Mouse (Mus musculus) kidney, postnatal 0 days (tissue): Measurements from ENCODE around the gene Mogat2. TPM values are rescaled to one million over a fixed set of nuclear protein-coding genes. Genes with fewer than 3 reads are reported as not detected.

Experiments
- ATAC-seq: fragments of 200-750 bp; cut with Nextera tagmentation; replicated peaks from 2 replicates; pipeline ENCODE4 v1.8.0; 2017; ENCODE audit warnings: low read depth, moderate number of reproducible peaks, moderate TSS enrichment, moderate library complexity; ENCODE audit not compliant: low FRiP score
- DNase-seq: peaks from one replicate; pipeline ENCODE4 v3.0.0-alpha.2; 2016; ENCODE audit warnings: low spot score
- H3K27ac ChIP-seq: fragments of 300-500 bp; sonication (generic); 2 replicates; pipeline ENCODE4 v1.5.1; 2014; ENCODE audit warnings: mild to moderate bottlenecking
- H3K27me3 ChIP-seq: fragments of 300-500 bp; sonication (generic); 2 replicates; pipeline ENCODE4 v1.6.1; 2014; ENCODE audit warnings: low read length, mixed read lengths; ENCODE audit not compliant: insufficient read depth
- H3K36me3 ChIP-seq: fragments of 300-500 bp; sonication (generic); 2 replicates; pipeline ENCODE4 v1.6.1; 2014; ENCODE audit warnings: low read length, mixed read lengths; ENCODE audit not compliant: insufficient read depth
- H3K4me1 ChIP-seq: fragments of 300-500 bp; sonication (generic); replicated peaks from 2 replicates; pipeline ENCODE4 v1.6.1; 2014; ENCODE audit warnings: antibody characterized with exemption, low read length, mixed read lengths; ENCODE audit not compliant: insufficient read depth
- H3K4me2 ChIP-seq: fragments of 300-500 bp; sonication (generic); 2 replicates; pipeline ENCODE4 v1.6.1; 2014; ENCODE audit warnings: mild to moderate bottlenecking, low read length, moderate library complexity, mixed read lengths
- H3K4me3 ChIP-seq: fragments of 300-500 bp; sonication (generic); replicated peaks from 2 replicates; pipeline ENCODE4 v1.5.1; 2014; ENCODE audit warnings: low read depth, low read length
- H3K9ac ChIP-seq: fragments of 300-500 bp; sonication (generic); 2 replicates; pipeline ENCODE4 v1.6.1; 2014; ENCODE audit warnings: low read depth, low read length
- H3K9me3 ChIP-seq: fragments of 300-500 bp; sonication (generic); replicated peaks from 2 replicates; pipeline ENCODE4 v1.6.1; 2016; ENCODE audit warnings: low read length, inconsistent platforms, mixed read lengths
- CTCF ChIP-seq: IDR thresholded peaks from 2 replicates; pipeline ENCODE4 v1.5.1; 2016; ENCODE audit warnings: antibody characterized with exemption, low read depth, mild to moderate bottlenecking, moderate library complexity
- WGBS: fragments of 180-500 bp; shearing (Covaris S2); extraction: QIAGEN DNeasy Blood & Tissue Kit; methylation state at CpG from one replicate; pipeline ENCODE4 v1.1.7; 2014; 5-methylcytosine and 5-hydroxymethylcytosine counted together
- polyA plus RNA-seq: library from polyadenylated mRNA; unstranded; fragments of >200 nt; fragmentation: Nextera tagmentation; extraction: Ambion mirVana; gene quantifications from 2 replicates; pipeline ENCODE4 v1.2.1, GENCODE M21; 2015

Gene Mogat2
- polyA plus RNA-seq: 18.3 and 21.8 TPM in 2 replicates

- TF ChIP-seq CTCF: no peak
- WGBS: 2% methylated on average over 13 of the region's 13 CpGs
- H3K4me3 ChIP-seq: peak within 1 kb of the TSS; percentile 11; the same call in 1 of the 2 replicates
- H3K36me3 ChIP-seq: no peaks in the 10 kb centered on the region
- peak within 1 kb of the TSS; percentile 50 for H3K4me2 ChIP-seq
- peak; percentile 50 for DNase-seq
- H3K9me3 ChIP-seq: no peaks in the 10 kb centered on the region
- no peak within 1 kb of the TSS for H3K27ac ChIP-seq
- H3K4me1 ChIP-seq: peaks cover 6% of the 10 kb centered on the region
- peak; percentile 92 for ATAC-seq
- no peaks in the 10 kb centered on the region for H3K27me3 ChIP-seq
- H3K9ac ChIP-seq: peak within 1 kb of the TSS; percentile 32; the same call in 1 of the 2 replicates
These were observed at the start of gene Mogat2 for GRCm38 (mm10) chr7:99238417-99238816. Mogat2 (minus strand) TSS chr7:99238619.

GRCm38 (mm10) chr7:99287287-99287686 is 48.9 kb upstream of the Mogat2 start:
- no peaks in the 10 kb centered on the region for H3K27me3 ChIP-seq
- no peak overlapping the region for H3K4me3 ChIP-seq
- no peak for TF ChIP-seq CTCF
- H3K9me3 ChIP-seq: no peaks in the 10 kb centered on the region
- ATAC-seq: no peak
- no peaks in the 10 kb centered on the region for H3K36me3 ChIP-seq
- no peak for DNase-seq
- WGBS: 43% methylated on average over 3 of the region's 3 CpGs
- no peak overlapping the region for H3K27ac ChIP-seq
- H3K9ac ChIP-seq: no peak overlapping the region
- no peaks in the 10 kb centered on the region for H3K4me1 ChIP-seq
- H3K4me2 ChIP-seq: no peak overlapping the region

- WGBS: 73% methylated on average over 8 of the region's 8 CpGs
- Histone ChIP-seq H3K4me1 (no peaks in the 10 kb centered on the region), H3K9me3 (no peaks in the 10 kb centered on the region), H3K27ac (no peak overlapping the region), H3K4me2 (no peak overlapping the region), H3K9ac (no peak overlapping the region), H3K4me3 (no peak overlapping the region), H3K27me3 (no peaks in the 10 kb centered on the region), H3K36me3 (no peaks in the 10 kb centered on the region)
- ATAC-seq (no peak), DNase-seq (no peak)
- no peak for TF ChIP-seq CTCF
These were observed 41.2 kb upstream of the Mogat2 start for GRCm38 (mm10) chr7:99279586-99279985.

- WGBS: 88% methylated on average over 8 of the region's 8 CpGs
- H3K4me3 ChIP-seq: no peak overlapping the region
- DNase-seq (no peak), ATAC-seq (no peak)
- no peak for TF ChIP-seq CTCF
- no peak overlapping the region for H3K9ac ChIP-seq
- no peaks in the 10 kb centered on the region for H3K27me3 ChIP-seq
- no peak overlapping the region for H3K4me2 ChIP-seq
- H3K36me3 ChIP-seq: no peaks in the 10 kb centered on the region
- no peaks in the 10 kb centered on the region for H3K9me3 ChIP-seq
- no peak overlapping the region for H3K27ac ChIP-seq
- no peaks in the 10 kb centered on the region for H3K4me1 ChIP-seq
These were observed 39.9 kb upstream of the Mogat2 start for GRCm38 (mm10) chr7:99278309-99278708.

GRCm38 (mm10) chr7:99276679-99277078 is 38.3 kb upstream of the Mogat2 start:
- WGBS: 66% methylated on average over 1 of the region's 1 CpGs
- Histone ChIP-seq H3K4me1 (no peaks in the 10 kb centered on the region), H3K9ac (no peak overlapping the region), H3K36me3 (no peaks in the 10 kb centered on the region), H3K27me3 (no peaks in the 10 kb centered on the region), H3K9me3 (no peaks in the 10 kb centered on the region), H3K27ac (no peak overlapping the region), H3K4me3 (no peak overlapping the region), H3K4me2 (no peak overlapping the region)
- ATAC-seq: no peak
- no peak for TF ChIP-seq CTCF
- no peak for DNase-seq

GRCm38 (mm10) chr7:99275131-99275530 is 36.7 kb upstream of the Mogat2 start:
- WGBS: 82% methylated on average over 6 of the region's 6 CpGs
- no peaks in the 10 kb centered on the region for H3K36me3 ChIP-seq
- H3K27me3 ChIP-seq: peaks cover 3% of the 10 kb centered on the region; the same call in 1 of the 2 replicates
- no peaks in the 10 kb centered on the region for H3K4me1 ChIP-seq
- H3K9me3 ChIP-seq: no peaks in the 10 kb centered on the region
- no peak overlapping the region for H3K27ac ChIP-seq
- TF ChIP-seq CTCF: no peak
- ATAC-seq (no peak), DNase-seq (no peak)
- no peak overlapping the region for H3K4me2 ChIP-seq
- H3K9ac ChIP-seq: no peak overlapping the region
- H3K4me3 ChIP-seq: no peak overlapping the region

- Histone ChIP-seq H3K4me3 (no peak overlapping the region), H3K4me2 (no peak overlapping the region), H3K36me3 (no peaks in the 10 kb centered on the region), H3K9ac (no peak overlapping the region), H3K27me3 (peaks cover 37% of the 10 kb centered on the region), H3K4me1 (peaks cover 18% of the 10 kb centered on the region), H3K9me3 (no peaks in the 10 kb centered on the region), H3K27ac (no peak overlapping the region)
- DNase-seq: no peak
- ATAC-seq: no peak
- WGBS: 51% methylated on average over 9 of the region's 9 CpGs
- no peak for TF ChIP-seq CTCF
These were observed 33.2 kb upstream of the Mogat2 start for GRCm38 (mm10) chr7:99271630-99272029.
